Mouse (Mus musculus) ES-Bruce4 (cell line): ENCODE data around the gene Aff3.

Experiments
- CTCF ChIP-seq: IDR thresholded peaks from one replicate; pipeline ENCODE4 v1.8.1; 2011; ENCODE audit warnings: low read depth, low read length
- EP300 ChIP-seq: IDR thresholded peaks from 2 replicates; pipeline ENCODE4 v1.6.1; 2011; ENCODE audit warnings: low read depth, low read length; ENCODE audit not compliant: insufficient read depth
- POLR2A ChIP-seq: IDR thresholded peaks from one replicate; pipeline ENCODE4 v1.8.1; 2011; ENCODE audit warnings: low read length; ENCODE audit not compliant: insufficient read depth

DNA sequence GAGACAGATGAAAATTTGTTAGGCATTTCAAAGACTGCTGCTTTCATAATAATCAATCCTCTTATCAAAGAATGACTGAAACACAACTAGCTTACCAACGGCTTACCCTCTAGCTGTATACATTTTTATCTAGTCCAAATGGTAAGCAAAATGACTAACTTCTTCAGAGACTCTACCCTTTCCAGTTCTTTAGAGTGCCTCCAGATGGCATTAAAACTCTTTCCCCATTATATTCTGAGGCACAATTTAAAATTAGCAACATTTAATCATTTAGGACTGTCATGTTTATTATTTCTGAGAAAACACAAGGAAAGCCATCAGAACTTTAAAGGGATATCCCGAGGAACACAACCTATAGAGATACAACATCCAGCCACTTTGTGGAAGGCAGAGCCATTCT, 346.1 kb downstream of the Aff3 start:
- TF ChIP-seq CTCF = no peak
- TF ChIP-seq POLR2A = no peak
- TF ChIP-seq EP300 = no peak
